Comparison of ENCODE assay signal across 9 mouse cellular contexts in the genomic region with DNA sequence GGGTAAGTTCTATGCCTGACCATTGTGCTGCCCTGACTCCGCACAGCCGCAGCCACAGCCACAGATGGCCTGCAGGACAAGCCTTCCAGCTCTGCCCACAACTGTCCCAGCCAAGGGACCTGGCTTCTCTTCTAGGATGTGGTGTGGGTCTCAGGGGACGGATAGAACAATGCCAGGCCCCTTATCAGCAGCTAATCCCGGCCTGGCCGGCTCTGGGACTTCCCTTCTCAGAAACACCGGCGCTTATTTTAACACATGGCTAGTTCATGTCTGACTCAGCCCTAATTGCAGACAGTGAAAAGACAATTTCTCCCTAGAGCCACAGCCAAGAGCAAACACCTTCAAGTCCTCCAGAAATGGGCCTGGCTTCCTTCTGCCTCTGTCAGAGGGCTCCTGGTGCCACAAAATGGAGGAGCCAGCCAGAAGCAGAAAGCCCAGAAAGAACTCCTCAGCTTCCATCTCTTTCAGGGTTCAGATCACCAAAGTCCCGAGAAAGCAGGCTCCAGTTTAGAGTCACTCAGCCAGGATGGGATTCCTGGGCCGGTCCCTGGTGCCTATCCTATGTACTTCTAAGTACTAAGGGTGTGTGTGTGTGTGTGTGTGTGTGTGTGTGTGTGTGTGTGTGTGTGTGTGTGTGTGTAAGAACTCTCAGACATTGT. TPM values are rescaled to one million over a fixed set of nuclear protein-coding genes. Genes with fewer than 3 reads are reported as not detected.
A peak's percentile ranks its signal among the peaks of the same experiment; 100 is the strongest.
DNase-seq lines count a peak whose midpoint lies in the region; ATAC-seq and TF ChIP-seq lines count a peak whose summit lies in the region.
"Had no signal": no experiment of that assay in that cellular context is flagged by ENCODE, and none has a peak within 500 bp of the region (broad histone marks: within the 10 kb centered on the region; RNA-seq: fewer than 3 reads in every experiment).

No protein-coding gene starts in this region.

- H3K4me2 ChIP-seq in forebrain, embryonic 16.5 days (ENCODE audit: low read length) = no peak overlapping the region
- H3K4me2 ChIP-seq: embryonic facial prominence, embryonic 12.5 days had no signal

- POLR2A ChIA-PET in Patski (lab: Charles Lee) = interaction anchor here (0.7 to 1.0 kb wide), 4 partner anchors 11 to 72 kb away, joined by 3 to 5 read pairs (median 4); no protein-coding TSS in a partner anchor

- WGBS in lung, adult 2 months = 27% methylated on average over 9 of the region's 9 CpGs
- 53% methylated on average over 9 of the region's 9 CpGs for WGBS in cerebellum, adult 2 months
- WGBS in forebrain, embryonic 16.5 days = 80% methylated on average over 9 of the region's 9 CpGs

- H3K27ac ChIP-seq in cerebellum, adult 2 months (ENCODE audit: insufficient read depth, low read length) = no peak overlapping the region; the same call in 1 of the 2 replicates
- H3K27ac ChIP-seq in forebrain, embryonic 16.5 days (ENCODE audit: low read length) = no peak overlapping the region
- H3K27ac ChIP-seq: embryonic facial prominence, embryonic 12.5 days had no signal

- 0 out of 2 replicates have a peak, but pooled peaks have one; percentile 23 for TF ChIP-seq POLR2A in lung, adult 2 months (IDR thresholded peaks at IDR 0.05; ENCODE audit: borderline replicate concordance, extremely low read depth, low read depth, low read length)
- TF ChIP-seq POLR2A in cerebellum, adult 2 months (IDR thresholded peaks at IDR 0.05; ENCODE audit: borderline replicate concordance, insufficient read depth, low read length) = no peak

- no peaks in the 10 kb centered on the region for H3K27me3 ChIP-seq in Patski
- H3K27me3 ChIP-seq in cerebellum, adult 2 months (ENCODE audit: control insufficient read depth, insufficient read depth, low read length) = no peaks in the 10 kb centered on the region
- H3K27me3 ChIP-seq in forebrain, embryonic 16.5 days (replicated peaks; ENCODE audit: control insufficient read depth, insufficient read depth, low read length) = no peaks in the 10 kb centered on the region
- H3K27me3 ChIP-seq: embryonic facial prominence, embryonic 12.5 days had no signal

- no peaks in the 10 kb centered on the region for H3K36me3 ChIP-seq in forebrain, embryonic 16.5 days (ENCODE audit: control insufficient read depth, insufficient read depth)
- H3K36me3 ChIP-seq: embryonic facial prominence, embryonic 12.5 days had no signal

- peak; percentile 41 for DNase-seq in adrenal gland, adult 2 months
- DNase-seq in adrenal gland, postnatal 4 days (ENCODE audit: low spot score in 2 of 2) = no peak
- peak; percentile 43 for DNase-seq in Patski (ENCODE audit: low read depth, low spot score)
- DNase-seq in heart, postnatal 4 days = peak; percentile 78
- DNase-seq in lung, adult 2 months = no peak
- no peak for DNase-seq in B cell, adult 2 months
- DNase-seq in cerebellum, adult 2 months = no peak

- ATAC-seq in Patski = peak; percentile 58
- no peak for ATAC-seq in forebrain, embryonic 16.5 days

- H3K9ac ChIP-seq in forebrain, embryonic 16.5 days (replicated peaks; ENCODE audit: low read depth, low read length) = no peak overlapping the region
- H3K9ac ChIP-seq: embryonic facial prominence, embryonic 12.5 days had no signal

- no peak for TF ChIP-seq CTCF in Patski (IDR thresholded peaks at IDR 0.05)
- no peak for TF ChIP-seq CTCF in lung, adult 2 months (IDR thresholded peaks at IDR 0.05; ENCODE audit: insufficient read depth, low read length)
- TF ChIP-seq CTCF in cerebellum, adult 2 months (IDR thresholded peaks at IDR 0.05; ENCODE audit: borderline replicate concordance, insufficient read depth, low read depth, low read length) = no peak

- peaks cover 10% of the 10 kb centered on the region for H3K4me1 ChIP-seq in lung, adult 2 months (ENCODE audit: control insufficient read depth, insufficient read depth, low read length)
- H3K4me1 ChIP-seq in cerebellum, adult 2 months (ENCODE audit: control insufficient read depth, insufficient read depth, low read length) = no peaks in the 10 kb centered on the region
- no peaks in the 10 kb centered on the region for H3K4me1 ChIP-seq in forebrain, embryonic 16.5 days (replicated peaks; ENCODE audit: control insufficient read depth, insufficient read depth, low read length)
- H3K4me1 ChIP-seq: embryonic facial prominence, embryonic 12.5 days had no signal

- in situ Hi-C loops in Patski (cut with MboI; ENCODE audit: low pct_unique_long_range_greater_than_20kb) = no loop called here

- CTCF ChIA-PET in Patski (lab: Charles Lee) = interaction anchor here (1.1 to 1.5 kb wide), 5 partner anchors 16 to 87 kb away, joined by 3 to 4 read pairs (median 4); no protein-coding TSS in a partner anchor

- H3K9me3 ChIP-seq in forebrain, embryonic 16.5 days (ENCODE audit: control insufficient read depth, low read length) = no peaks in the 10 kb centered on the region
- H3K9me3 ChIP-seq: embryonic facial prominence, embryonic 12.5 days had no signal

- H3K4me3 ChIP-seq in lung, adult 2 months (replicated peaks; ENCODE audit: extremely low read depth, low read depth, low read length) = no peak overlapping the region
- no peak overlapping the region for H3K4me3 ChIP-seq in cerebellum, adult 2 months (replicated peaks; ENCODE audit: insufficient read depth, low read depth, low read length)
- H3K4me3 ChIP-seq in forebrain, embryonic 16.5 days (replicated peaks; ENCODE audit: low read length) = no peak overlapping the region
- H3K4me3 ChIP-seq: embryonic facial prominence, embryonic 12.5 days had no signal

RNA-seq across cellular contexts. Expression of a gene that starts 26.8 kb away (rescaled TPM):
- total RNA-seq in adrenal gland, adult 2 months (2021) = not detected
- 0.09 and 0.62 TPM in 2 replicates for polyA plus RNA-seq in adrenal gland, adult 2 months (2012; rRNA removed)
- not detected for total RNA-seq in adrenal gland, postnatal 4 days (2021)
- 0.05 TPM for polyA plus RNA-seq in Patski (2021)
- not detected for total RNA-seq in heart, postnatal 4 days (2021)
- polyA plus RNA-seq in lung, adult 2 months (2012; rRNA removed) = 5,575 and 7,301 TPM in 2 replicates
- not detected in 2 replicates for polyA plus RNA-seq in cerebellum, adult 2 months (2012; rRNA removed)
- 0.14 and 0.29 TPM in 2 replicates for polyA plus RNA-seq in forebrain, embryonic 16.5 days (2015; fragmentation: Nextera tagmentation; extraction: Ambion mirVana)
- polyA plus RNA-seq: embryonic facial prominence, embryonic 12.5 days had no signal

RNA-seq across cellular contexts. Expression of a gene that starts 42.3 kb away (rescaled TPM):
- total RNA-seq in adrenal gland, adult 2 months (2021) = 1 to 10 TPM; 2.3 to 3.1 TPM
- 5.5 and 8.3 TPM in 2 replicates for polyA plus RNA-seq in adrenal gland, adult 2 months (2012; rRNA removed)
- total RNA-seq in adrenal gland, postnatal 4 days (2021) = 1 to 10 TPM; 3.8 to 4.1 TPM
- 5.7 TPM for polyA plus RNA-seq in Patski (2021)
- total RNA-seq in heart, postnatal 4 days (2021) = 1 to 10 TPM; 7.2 to 8.6 TPM
- polyA plus RNA-seq in lung, adult 2 months (2012; rRNA removed) = 26.4 and 26.7 TPM in 2 replicates
- 4.4 and 5.9 TPM in 2 replicates for polyA plus RNA-seq in cerebellum, adult 2 months (2012; rRNA removed)
- 2.7 and 3.0 TPM in 2 replicates for polyA plus RNA-seq in forebrain, embryonic 16.5 days (2015; fragmentation: Nextera tagmentation; extraction: Ambion mirVana)

Comparison
In these comparisons a context has a peak if more than half of its experiments do, and no peak if none do; other contexts are left out.
1. DNase-seq: peak in adrenal gland, adult 2 months (single experiment), Patski (single experiment) and heart, postnatal 4 days (single experiment); none in adrenal gland, postnatal 4 days (0 of 2), lung, adult 2 months (single experiment), B cell, adult 2 months (0 of 2) and cerebellum, adult 2 months (0 of 2).
2. RNA of a gene that starts 26.8 kb away (polyA plus RNA-seq): 5,575 to 7,301 TPM in lung, adult 2 months; 0.14 to 0.29 TPM in forebrain, embryonic 16.5 days, 0.09 to 0.62 TPM in adrenal gland, adult 2 months, 0.05 TPM in Patski (single experiment) and not detected in cerebellum, adult 2 months; every median in the first group is over 1,000 times any median in the second.